Mouse (Mus musculus): ENCODE data around the gene Mre11a. TPM values are rescaled to one million over a fixed set of nuclear protein-coding genes. Genes with fewer than 3 reads are reported as not detected.

Mre11a gene
- total RNA-seq, 4 experiments from 2014 or later: 10.8 to 13.5 (median 11.0) TPM

DNA sequence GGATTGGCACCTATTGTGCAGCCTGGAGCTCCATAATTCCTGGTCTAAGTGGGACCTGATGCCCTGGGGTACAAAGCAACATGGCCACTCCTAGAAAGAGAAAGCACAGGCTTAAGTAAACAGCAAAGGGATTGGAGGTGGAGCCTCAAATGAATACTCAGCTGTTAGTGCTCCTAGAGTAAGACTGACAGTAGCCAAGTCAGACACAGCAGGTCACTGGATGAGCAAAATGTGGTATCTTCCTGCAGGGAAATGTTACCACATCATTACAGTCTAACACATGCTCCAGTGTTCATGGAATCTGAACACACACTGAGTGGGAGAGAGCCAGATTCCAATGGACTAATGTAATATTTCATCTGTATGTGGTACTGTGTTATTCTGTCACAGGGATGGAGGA lies 36.9 kb downstream of the Mre11a start:
- no peak for DNase-seq (ENCODE audit: low spot score in 2 of 2)

- DNase-seq (ENCODE audit: low spot score in 2 of 2): no peak
Measured at GRCm38 (mm10) chr9:14824840-14825239, 40.4 kb downstream of the Mre11a start.

DNA sequence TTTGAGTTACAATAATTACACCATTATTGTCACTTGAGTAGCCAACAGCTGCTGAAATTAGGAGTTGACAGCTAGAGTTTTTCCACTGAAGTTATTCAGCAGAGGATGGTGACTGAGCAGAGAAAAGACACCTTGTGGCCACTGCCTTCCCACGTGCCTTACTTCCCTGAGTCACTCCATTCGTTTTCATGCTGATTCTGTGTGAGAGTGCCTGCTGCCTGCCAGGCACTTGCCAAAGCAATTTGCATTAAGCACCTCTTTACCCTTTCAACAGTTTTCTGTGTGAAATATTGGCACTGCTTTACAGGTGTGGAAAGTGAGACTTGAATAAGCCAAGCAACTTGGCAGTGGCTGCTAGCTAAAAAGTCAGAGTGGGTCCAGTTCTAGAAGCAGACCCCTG lies 43.4 kb downstream of the Mre11a start:
- no peak for DNase-seq (ENCODE audit: low spot score in 2 of 2)

DNA sequence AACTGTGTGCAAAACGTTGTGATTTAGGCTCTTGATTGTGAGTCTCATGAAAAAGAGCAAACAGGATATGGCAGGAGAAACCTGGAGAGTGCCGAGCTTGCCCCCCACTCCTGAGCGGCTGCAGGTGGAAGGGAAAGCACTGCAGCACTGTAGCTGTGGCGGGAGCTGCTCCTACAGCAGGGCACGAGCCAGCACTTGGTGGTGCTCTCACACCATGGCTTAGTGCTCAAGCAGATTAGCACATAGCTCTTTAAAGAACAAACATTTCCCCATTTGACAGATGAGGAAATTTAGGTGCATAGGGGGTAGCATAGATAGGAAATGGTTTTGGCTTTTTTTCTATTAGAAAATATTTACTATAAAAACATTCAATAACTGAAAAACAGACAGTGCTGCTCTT lies 47.6 kb downstream of the Mre11a start:
- DNase-seq (ENCODE audit: low spot score in 2 of 2): no peak

- DNase-seq (ENCODE audit: low spot score in 2 of 2): no peak
Measured at GRCm38 (mm10) chr9:14835335-14836075, 51.1 kb downstream of the Mre11a start.

DNA sequence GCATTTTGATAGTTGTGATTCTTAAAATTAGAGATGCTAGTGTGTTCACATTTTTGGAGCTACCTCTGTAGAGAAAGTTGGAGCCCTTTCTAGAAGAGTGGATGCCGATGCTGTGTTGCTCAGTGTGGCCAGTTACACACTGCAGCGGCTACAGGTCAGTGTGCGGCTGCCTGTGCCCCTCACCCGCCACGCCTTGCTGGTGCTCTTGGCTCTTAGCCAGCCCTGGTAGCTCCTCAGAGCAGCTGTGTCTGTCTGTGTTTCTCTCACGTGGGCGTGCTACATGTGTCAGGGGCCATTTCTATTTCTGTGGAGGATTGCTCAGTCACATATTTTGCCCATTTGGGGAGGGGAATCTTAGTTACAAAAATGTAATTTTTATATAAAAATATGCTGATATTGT lies 55.1 kb downstream of the Mre11a start:
- no peak for DNase-seq (ENCODE audit: low spot score in 2 of 2)

DNA sequence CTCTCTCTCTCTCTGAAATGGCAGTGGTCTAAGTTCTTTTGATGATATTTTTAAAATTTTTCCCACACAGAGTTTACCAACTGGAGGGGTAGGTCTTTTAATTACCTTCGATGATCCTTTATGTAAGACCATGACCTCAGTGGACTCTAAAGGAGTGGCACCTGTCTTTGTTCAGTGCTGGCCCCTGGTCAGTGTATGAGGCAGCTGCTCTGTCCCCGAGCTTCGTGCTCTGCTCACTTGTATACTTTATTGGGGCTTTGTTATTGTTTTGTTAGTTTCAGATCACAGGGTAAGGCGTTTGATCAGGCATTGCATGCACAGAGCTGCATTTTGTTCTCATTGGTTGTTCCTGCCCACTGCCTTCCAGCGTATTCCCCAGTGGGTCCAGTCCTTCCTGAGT lies 55.5 kb downstream of the Mre11a start:
- DNase-seq (ENCODE audit: low spot score in 2 of 2): no peak

DNA sequence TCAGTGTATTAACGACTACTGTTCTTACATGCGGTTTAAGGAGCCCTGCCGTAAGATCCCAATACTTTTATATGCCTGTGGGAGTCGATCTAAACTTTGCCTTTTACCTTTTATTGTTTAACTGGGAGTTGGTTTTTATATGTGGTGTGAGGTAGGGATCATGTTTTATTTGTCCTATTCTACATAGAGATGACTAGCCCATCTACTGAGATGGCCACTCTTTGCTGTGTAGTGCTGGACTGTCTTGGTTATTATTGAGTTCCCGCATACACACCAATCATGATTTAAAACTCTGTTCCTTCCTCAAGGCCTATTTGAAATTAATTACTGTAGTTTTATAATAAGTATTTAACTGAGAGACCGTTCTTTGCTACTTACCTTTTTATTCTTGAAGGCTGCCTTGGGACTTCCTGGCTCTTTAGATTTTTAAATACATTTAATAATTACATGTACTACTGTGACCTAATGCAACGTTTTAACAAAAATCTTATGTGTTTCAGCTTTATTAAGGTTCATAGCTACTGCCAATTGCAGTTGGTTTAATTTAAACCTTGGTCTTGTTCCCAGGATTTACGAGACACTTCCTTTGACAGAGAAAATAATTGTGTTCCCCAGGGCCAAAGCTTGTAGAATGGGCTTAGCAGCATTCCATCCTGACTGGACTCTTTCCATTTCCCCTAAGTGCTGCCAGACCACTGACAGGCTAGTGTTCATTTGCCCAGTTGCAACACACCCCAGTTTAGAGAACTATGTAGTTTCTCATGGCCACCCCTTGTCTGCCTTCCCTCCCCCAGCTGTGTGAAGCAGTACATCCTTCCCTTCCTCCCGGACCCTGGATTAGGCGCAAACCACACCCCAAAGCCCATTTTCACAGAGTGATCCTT lies 57.7 kb downstream of the Mre11a start:
- DNase-seq (ENCODE audit: low spot score in 2 of 2): no peak

DNA sequence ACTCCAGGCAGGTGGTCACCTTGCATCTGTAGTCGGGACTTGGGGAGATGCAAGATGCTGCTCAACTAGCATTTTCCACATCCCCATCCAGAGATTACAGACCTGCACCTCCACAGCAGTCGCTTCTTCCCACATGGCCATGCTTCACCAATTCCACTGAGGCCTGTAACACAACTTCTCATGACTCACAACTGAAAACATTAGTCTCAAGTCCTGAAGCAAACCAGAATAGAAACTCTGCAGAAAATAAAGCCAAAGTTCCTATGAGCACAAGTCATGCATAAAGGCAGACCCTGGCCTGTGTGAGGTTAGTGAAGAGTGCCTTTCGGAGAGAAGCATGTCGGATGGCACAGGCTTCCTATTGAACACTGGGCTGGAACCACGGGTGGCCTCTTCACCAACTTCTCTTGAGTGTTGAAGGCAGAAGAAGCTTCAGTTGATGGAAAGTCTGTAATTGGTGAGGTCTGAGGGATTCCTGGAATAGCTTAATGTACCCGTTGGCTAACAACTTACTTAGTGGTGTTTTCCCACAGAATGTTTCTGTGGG lies 58.9 kb downstream of the Mre11a start:
- no peak for DNase-seq (ENCODE audit: low spot score in 2 of 2)

DNA sequence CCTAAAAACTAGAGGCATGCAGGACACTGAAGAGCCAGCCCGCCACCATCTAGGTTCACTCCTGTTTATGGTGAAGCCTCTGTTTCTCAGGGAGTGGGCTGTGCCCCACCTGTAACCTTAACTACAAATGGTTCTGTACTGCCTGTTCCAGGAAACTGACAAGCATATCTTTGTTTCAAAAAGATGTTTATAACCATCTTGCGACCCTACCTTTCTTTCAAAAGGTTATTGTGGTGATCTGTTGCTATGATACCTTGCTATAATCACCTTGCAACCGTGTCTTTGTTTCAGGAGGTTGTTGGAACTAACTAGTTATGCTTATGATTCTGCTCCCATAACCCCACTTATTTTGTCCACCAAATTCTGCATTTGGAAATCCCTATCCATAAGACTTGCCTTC lies 59.4 kb downstream of the Mre11a start:
- DNase-seq (ENCODE audit: low spot score in 2 of 2): no peak

DNA sequence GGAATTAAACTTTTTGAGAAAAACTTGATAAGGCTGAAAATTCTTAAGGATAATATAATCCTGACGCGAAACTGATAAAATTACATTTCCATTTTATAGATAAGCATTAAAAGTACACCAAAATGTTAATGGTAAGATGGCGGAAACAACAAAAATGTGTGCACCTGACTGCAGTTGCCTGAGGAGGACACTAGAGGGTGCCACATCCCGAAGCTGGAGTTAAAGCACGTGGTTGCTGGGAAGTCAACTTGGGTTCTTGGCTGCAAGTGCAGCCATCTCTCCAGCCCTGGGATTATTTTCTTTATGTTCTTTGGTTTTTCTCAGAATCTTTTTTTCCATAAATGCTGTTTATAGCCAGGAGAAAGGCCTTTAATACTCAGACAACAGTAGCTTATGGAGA lies 62.0 kb downstream of the Mre11a start:
- DNase-seq (ENCODE audit: low spot score in 2 of 2): no peak

DNA sequence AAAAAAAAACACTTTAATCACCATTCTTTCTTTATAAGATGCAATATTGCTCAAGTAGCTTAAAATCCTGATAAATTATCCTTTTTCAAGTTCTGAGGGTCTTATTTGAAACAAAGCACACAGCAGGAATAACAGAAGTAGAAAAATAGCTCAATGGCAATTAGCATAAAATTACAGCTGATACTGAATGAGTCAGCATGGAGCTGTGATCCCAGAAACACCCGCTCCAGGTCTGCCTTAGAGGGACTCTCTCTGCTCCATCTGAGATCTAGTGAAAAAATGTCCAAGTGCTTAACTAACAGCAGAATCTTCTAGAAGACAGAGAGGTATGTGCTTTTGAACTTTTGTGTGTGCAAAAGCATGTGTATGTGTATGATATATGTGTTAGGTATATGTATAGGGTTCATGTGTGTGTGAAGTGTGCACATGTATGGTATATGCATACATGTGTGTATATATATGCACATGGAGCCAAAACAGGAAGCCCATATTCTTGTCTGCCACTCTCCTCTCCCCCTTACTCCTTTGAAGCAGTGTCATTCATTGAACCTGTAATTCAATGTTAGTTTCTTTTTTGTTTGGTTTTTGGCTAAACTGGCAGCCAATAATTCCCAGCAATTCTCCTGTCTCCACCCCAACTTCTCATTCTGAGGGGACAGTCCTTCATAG lies 63.9 kb downstream of the Mre11a start:
- DNase-seq (ENCODE audit: low spot score in 2 of 2): no peak

DNA sequence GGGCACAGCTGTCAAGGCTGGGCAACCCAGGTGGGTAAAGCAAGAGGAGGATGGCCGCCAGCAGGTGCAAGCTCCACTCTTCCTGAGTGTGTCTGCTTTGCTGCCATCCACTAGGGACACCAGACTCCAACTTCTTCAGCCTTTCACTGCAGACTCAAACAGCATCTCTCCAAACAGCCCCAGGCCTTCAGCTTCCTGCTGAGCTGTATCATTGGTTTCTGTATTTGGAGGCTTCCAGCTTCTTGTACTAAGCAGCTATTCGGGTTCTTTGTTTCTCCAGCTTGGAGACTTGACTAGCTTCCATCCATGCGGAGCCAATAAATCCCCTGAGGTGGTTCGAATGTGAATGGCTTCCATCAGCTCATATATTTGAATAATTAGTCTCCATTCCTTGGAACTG lies 70.1 kb downstream of the Mre11a start:
- no peak for DNase-seq (ENCODE audit: low spot score in 2 of 2)

GRCm38 (mm10) chr9:14856922-14857654 lies 72.6 kb downstream of the Mre11a start:
- DNase-seq (ENCODE audit: low spot score in 2 of 2): no peak

GRCm38 (mm10) chr9:14858170-14858706 lies 73.8 kb downstream of the Mre11a start:
- DNase-seq (ENCODE audit: low spot score in 2 of 2): no peak

DNA sequence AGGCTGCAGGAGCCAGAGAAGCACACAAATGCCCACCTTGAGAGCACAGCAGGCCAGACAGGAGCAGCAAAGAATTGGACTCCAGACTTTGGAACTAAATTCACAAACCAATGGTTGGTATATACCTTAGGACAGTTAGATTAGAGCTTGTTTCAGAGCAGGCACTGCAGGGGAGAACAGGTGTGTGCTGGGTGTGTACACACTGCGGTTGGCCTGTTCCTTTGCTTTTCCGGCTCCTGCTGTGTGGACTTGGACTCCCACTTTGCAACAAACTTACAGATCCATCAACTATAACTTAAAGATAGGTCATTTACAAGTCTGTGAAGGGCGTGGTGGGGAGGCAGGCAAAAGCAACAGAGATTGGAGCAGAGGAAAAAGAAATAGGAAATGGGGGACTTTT lies 74.3 kb downstream of the Mre11a start:
- DNase-seq (ENCODE audit: low spot score in 2 of 2): no peak

GRCm38 (mm10) chr9:14859868-14860639 lies 75.6 kb downstream of the Mre11a start, which contains the start of gene Gpr83:
Gpr83 (plus strand) TSS chr9:14860210.
- no peak for DNase-seq (ENCODE audit: low spot score in 2 of 2)

- DNase-seq (ENCODE audit: low spot score in 2 of 2): no peak
Measured at GRCm38 (mm10) chr9:14863126-14863525, 78.7 kb downstream of the Mre11a start.

GRCm38 (mm10) chr9:14864726-14865125 lies 80.3 kb downstream of the Mre11a start:
- DNase-seq (ENCODE audit: low spot score in 2 of 2): no peak

- DNase-seq (ENCODE audit: low spot score in 2 of 2): no peak
Measured at GRCm38 (mm10) chr9:14866957-14867356, 82.5 kb downstream of the Mre11a start.

All from gastrocnemius, adult 8-10 months (tissue).